Mouse (Mus musculus) embryonic facial prominence, embryonic 13.5 days (tissue): Measurements from ENCODE around the gene Prkcb. TPM values are rescaled to one million over a fixed set of nuclear protein-coding genes. Genes with fewer than 3 reads are reported as not detected.

Experiments
- ATAC-seq: fragments of 200-750 bp; cut with Nextera tagmentation; 2 replicates; pipeline ENCODE4 v1.8.0; 2017; ENCODE audit warnings: low read depth; ENCODE audit not compliant: insufficient number of reproducible peaks, insufficient read depth, low FRiP score, low TSS enrichment
- H3K27ac ChIP-seq: fragments of 300-500 bp; sonication (generic); 2 replicates; pipeline ENCODE4 v1.5.1; 2015; ENCODE audit warnings: moderate library complexity, mild to moderate bottlenecking, inconsistent platforms
- H3K27me3 ChIP-seq: fragments of 300-500 bp; sonication (generic); 2 replicates; pipeline ENCODE4 v1.6.1; 2015; ENCODE audit warnings: mild to moderate bottlenecking, inconsistent platforms
- H3K36me3 ChIP-seq: fragments of 300-500 bp; sonication (generic); 2 replicates; pipeline ENCODE4 v1.6.1; 2015; ENCODE audit warnings: mild to moderate bottlenecking, inconsistent platforms
- H3K4me1 ChIP-seq: fragments of 300-500 bp; sonication (generic); 2 replicates; pipeline ENCODE4 v1.6.1; 2015; ENCODE audit warnings: inconsistent platforms
- H3K4me2 ChIP-seq: fragments of 300-500 bp; sonication (generic); 2 replicates; pipeline ENCODE4 v1.6.1; 2015; ENCODE audit warnings: moderate library complexity, mild to moderate bottlenecking, inconsistent platforms
- H3K4me3 ChIP-seq: fragments of 300-500 bp; sonication (generic); 2 replicates; pipeline ENCODE4 v1.5.1; 2015; ENCODE audit warnings: mild to moderate bottlenecking, inconsistent platforms
- H3K9ac ChIP-seq: fragments of 300-500 bp; sonication (generic); 2 replicates; pipeline ENCODE4 v1.6.1; 2015; ENCODE audit warnings: mild to moderate bottlenecking, inconsistent platforms
- H3K9me3 ChIP-seq: fragments of 300-500 bp; sonication (generic); 2 replicates; pipeline ENCODE4 v1.6.1; 2016; ENCODE audit warnings: inconsistent platforms
- WGBS: fragments of 180-500 bp; shearing (Covaris S2); methylation state at CpG from one replicate; pipeline ENCODE4 v1.1.7; 2015; ENCODE audit warnings: mixed read lengths; 5-methylcytosine and 5-hydroxymethylcytosine counted together
- polyA plus RNA-seq: library from polyadenylated mRNA; unstranded; fragments of >200 nt; fragmentation: Nextera tagmentation; extraction: Ambion mirVana; gene quantifications from 2 replicates; pipeline ENCODE4 v1.2.1, GENCODE M21; 2015

Gene Prkcb
- polyA plus RNA-seq, 1 experiment from 2014 or later = 5.9 TPM

DNA sequence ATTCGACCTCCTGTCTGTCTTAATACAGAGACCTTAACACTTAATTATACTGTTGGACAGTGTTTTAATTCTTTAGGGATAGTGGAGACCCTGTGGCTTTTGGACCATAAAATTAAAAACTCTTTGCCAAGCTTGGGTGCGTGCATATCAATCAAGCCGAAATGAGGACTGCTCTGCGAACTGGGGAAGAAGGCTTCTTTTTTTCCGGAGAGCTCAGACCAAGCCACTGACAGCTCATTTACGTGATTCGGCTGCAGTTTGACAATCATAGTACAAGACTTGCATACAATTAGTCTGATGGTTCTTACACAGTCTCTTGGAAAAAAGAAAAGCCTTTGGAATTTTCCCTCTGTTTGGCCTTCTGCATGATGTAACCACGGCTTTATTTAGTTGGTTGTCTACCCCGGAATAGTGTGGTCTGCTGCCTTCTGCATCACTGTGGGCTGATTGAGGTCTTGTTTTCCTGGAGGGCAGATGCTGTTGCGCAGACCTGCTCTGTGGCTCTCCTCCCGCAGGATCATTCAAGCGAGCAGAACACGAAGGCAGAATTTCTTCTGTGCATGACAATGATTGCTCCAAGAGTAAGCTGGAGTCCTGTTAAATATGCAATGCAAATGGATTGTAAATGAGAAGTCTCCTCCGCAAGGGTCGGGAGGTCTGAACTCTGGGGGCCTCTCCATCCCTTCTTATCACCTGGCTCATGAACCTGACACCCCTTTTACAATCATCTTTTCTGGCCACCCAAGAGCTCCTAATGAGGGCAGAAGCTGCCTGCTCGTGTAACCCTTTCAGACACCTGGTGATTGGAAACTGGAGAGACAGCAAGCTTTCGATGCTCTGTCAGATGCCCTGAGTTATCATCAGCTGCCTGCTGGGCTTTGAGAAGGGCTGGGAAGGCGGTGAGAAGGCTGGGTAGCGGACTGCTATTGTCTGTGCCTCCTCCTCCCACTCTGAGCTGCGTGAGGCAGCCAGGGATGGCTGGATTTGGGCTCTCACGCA lies 189.3 kb downstream of the Prkcb start:
- no peak overlapping the region for H3K4me3 ChIP-seq
- no peak overlapping the region for H3K27ac ChIP-seq
- H3K9ac ChIP-seq = no peak overlapping the region
- 14% methylated on average over 21 of the region's 21 CpGs for WGBS
- H3K27me3 ChIP-seq = peaks cover 19% of the 10 kb centered on the region
- peaks cover 4% of the 10 kb centered on the region; the same call in 1 of the 2 replicates for H3K9me3 ChIP-seq
- H3K36me3 ChIP-seq = no peaks in the 10 kb centered on the region
- ATAC-seq = no peak
- H3K4me1 ChIP-seq = 0 out of 2 replicates have a peak, but pooled peaks cover 3% of the 10 kb centered on the region
- no peak overlapping the region for H3K4me2 ChIP-seq

DNA sequence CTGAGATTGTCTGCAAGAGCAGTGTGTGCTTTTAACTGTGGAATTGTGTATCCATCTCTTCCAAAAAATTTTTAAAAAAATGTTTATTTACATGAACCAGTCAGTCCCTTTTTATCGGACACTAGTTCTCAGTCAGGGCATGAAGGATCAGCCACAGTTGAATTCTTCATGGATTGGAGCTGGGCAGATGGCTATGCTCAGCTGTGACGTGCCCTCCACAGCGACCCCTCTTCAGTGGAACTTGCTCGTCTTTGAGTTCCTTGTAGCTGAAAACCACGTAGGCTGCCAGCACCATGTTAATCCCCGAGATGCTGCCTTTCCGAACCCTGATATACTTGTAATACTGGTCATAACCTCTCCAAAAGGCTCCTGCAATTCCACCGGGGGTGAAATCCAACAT lies 195.4 kb downstream of the Prkcb start:
- no peaks in the 10 kb centered on the region for H3K4me1 ChIP-seq
- WGBS = 80% methylated on average over 8 of the region's 8 CpGs
- no peak overlapping the region for H3K4me2 ChIP-seq

DNA sequence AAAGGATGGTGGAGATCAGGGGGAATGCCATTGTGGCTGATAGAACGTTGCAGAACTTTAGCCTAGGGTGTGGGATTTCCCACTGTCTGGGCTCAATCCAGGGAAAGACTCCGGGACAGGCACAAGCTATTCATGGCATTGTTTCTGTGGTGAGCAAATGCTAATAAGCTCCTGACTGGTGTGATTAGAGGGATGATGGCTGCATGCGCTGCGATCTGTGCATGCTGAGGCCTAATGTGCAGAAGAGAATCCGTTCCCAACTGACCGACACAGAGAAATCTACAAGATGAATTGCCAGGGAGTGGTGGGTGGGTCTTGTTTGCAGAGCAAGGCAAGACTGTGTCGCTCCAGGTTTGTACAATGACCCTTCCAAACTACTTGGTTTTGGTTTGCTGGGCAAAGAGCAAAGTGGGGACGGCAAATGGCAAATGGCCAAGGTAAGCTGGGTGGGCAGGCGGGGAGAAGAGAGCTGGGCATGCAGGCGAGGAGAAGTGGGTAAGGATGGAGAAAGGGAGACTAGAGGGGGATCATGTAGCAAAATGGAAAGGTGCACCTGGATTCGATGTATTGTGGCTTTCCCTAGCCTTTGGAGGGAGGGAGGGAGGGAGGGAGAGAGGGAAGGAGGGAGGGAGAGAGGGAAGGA lies 199.5 kb downstream of the Prkcb start:
- H3K36me3 ChIP-seq = no peaks in the 10 kb centered on the region
- H3K9me3 ChIP-seq = no peaks in the 10 kb centered on the region
- no peak overlapping the region for H3K27ac ChIP-seq
- no peaks in the 10 kb centered on the region for H3K4me1 ChIP-seq
- no peak overlapping the region for H3K9ac ChIP-seq
- no peak overlapping the region for H3K4me2 ChIP-seq
- WGBS = 61% methylated on average over 11 of the region's 11 CpGs
- no peaks in the 10 kb centered on the region for H3K27me3 ChIP-seq
- no peak for ATAC-seq
- H3K4me3 ChIP-seq = no peak overlapping the region

More for the DNA sequence above, 195.4 kb downstream of the Prkcb start:
- no peak overlapping the region for H3K4me3 ChIP-seq
- H3K9me3 ChIP-seq = no peaks in the 10 kb centered on the region
- no peak for ATAC-seq
- H3K27me3 ChIP-seq = 0 out of 2 replicates have a peak, but pooled peaks cover under 1% of the 10 kb centered on the region
- no peak overlapping the region for H3K27ac ChIP-seq
- H3K9ac ChIP-seq = no peak overlapping the region
- H3K36me3 ChIP-seq = no peaks in the 10 kb centered on the region

GRCm38 (mm10) chr7:122492041-122492440 lies 203.5 kb downstream of the Prkcb start:
- Histone ChIP-seq H3K4me2 (no peak overlapping the region), H3K27me3 (no peaks in the 10 kb centered on the region), H3K4me3 (no peak overlapping the region), H3K9ac (no peak overlapping the region), H3K36me3 (no peaks in the 10 kb centered on the region), H3K4me1 (no peaks in the 10 kb centered on the region), H3K9me3 (no peaks in the 10 kb centered on the region), H3K27ac (no peak overlapping the region)
- WGBS = 82% methylated on average over 8 of the region's 8 CpGs
- no peak for ATAC-seq

DNA sequence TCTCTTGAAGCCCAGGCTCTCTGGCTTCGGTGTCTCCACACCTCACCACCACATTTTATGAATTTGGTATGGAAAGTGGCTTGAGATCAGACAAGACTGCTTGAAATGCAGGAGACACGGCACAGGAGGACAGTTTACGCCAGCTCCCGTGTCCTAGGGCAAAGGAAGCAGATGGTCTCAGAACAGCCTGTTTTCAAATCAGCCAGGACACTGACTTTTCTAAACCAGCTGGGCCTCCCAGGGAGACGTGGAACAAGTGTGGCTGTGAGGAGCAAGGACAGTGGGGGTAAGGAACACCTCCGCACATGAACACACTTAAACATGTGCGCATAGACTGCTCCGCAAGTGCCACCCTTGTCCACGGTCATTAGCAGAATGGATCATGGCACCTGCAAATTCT lies 204.4 kb downstream of the Prkcb start:
- H3K27ac ChIP-seq = no peak overlapping the region
- ATAC-seq = no peak
- H3K36me3 ChIP-seq = no peaks in the 10 kb centered on the region
- 81% methylated on average over 9 of the region's 9 CpGs for WGBS
- no peak overlapping the region for H3K4me3 ChIP-seq
- no peaks in the 10 kb centered on the region for H3K9me3 ChIP-seq
- H3K27me3 ChIP-seq = no peaks in the 10 kb centered on the region
- H3K4me2 ChIP-seq = no peak overlapping the region
- H3K4me1 ChIP-seq = no peaks in the 10 kb centered on the region
- H3K9ac ChIP-seq = no peak overlapping the region

GRCm38 (mm10) chr7:122494088-122494487 lies 205.5 kb downstream of the Prkcb start:
- no peaks in the 10 kb centered on the region for H3K36me3 ChIP-seq
- no peak overlapping the region for H3K9ac ChIP-seq
- no peaks in the 10 kb centered on the region for H3K27me3 ChIP-seq
- no peaks in the 10 kb centered on the region for H3K9me3 ChIP-seq
- H3K4me1 ChIP-seq = no peaks in the 10 kb centered on the region
- no peak for ATAC-seq
- H3K27ac ChIP-seq = no peak overlapping the region
- no peak overlapping the region for H3K4me3 ChIP-seq
- WGBS = 21% methylated on average over 3 of the region's 3 CpGs
- H3K4me2 ChIP-seq = no peak overlapping the region

- H3K4me1 ChIP-seq = no peaks in the 10 kb centered on the region
- ATAC-seq = no peak
- 62% methylated on average over 8 of the region's 8 CpGs for WGBS
- H3K9me3 ChIP-seq = no peaks in the 10 kb centered on the region
- H3K27me3 ChIP-seq = no peaks in the 10 kb centered on the region
- no peak overlapping the region for H3K4me3 ChIP-seq
- no peak overlapping the region for H3K4me2 ChIP-seq
- no peak overlapping the region for H3K27ac ChIP-seq
- H3K36me3 ChIP-seq = no peaks in the 10 kb centered on the region
- no peak overlapping the region for H3K9ac ChIP-seq
Measured at GRCm38 (mm10) chr7:122497516-122497915, 209.0 kb downstream of the Prkcb start.

DNA sequence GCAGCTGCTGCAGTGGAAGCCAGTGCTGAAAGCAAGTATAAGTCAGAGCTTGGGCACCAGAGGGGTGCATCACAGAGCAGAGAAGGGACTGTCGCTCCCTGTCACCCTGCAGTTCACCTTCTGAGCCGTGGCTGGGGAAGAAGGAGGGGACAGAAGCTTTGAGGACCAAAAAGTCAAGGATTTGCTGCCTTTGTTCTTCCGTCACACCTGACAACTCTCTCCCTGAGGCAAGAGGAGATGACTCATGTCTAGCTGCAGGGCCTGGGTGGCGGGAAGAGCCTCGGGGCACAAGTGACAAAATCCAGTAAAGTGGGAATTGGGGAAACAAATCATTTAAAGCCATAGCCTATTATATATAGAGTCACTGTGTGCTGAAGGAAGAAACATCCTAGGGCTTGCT lies 209.9 kb downstream of the Prkcb start:
- Histone ChIP-seq H3K27me3 (no peaks in the 10 kb centered on the region), H3K9me3 (no peaks in the 10 kb centered on the region), H3K9ac (no peak overlapping the region), H3K4me2 (no peak overlapping the region), H3K36me3 (no peaks in the 10 kb centered on the region), H3K4me1 (no peaks in the 10 kb centered on the region), H3K27ac (no peak overlapping the region), H3K4me3 (no peak overlapping the region)
- no peak for ATAC-seq
- 33% methylated on average over 5 of the region's 5 CpGs for WGBS

DNA sequence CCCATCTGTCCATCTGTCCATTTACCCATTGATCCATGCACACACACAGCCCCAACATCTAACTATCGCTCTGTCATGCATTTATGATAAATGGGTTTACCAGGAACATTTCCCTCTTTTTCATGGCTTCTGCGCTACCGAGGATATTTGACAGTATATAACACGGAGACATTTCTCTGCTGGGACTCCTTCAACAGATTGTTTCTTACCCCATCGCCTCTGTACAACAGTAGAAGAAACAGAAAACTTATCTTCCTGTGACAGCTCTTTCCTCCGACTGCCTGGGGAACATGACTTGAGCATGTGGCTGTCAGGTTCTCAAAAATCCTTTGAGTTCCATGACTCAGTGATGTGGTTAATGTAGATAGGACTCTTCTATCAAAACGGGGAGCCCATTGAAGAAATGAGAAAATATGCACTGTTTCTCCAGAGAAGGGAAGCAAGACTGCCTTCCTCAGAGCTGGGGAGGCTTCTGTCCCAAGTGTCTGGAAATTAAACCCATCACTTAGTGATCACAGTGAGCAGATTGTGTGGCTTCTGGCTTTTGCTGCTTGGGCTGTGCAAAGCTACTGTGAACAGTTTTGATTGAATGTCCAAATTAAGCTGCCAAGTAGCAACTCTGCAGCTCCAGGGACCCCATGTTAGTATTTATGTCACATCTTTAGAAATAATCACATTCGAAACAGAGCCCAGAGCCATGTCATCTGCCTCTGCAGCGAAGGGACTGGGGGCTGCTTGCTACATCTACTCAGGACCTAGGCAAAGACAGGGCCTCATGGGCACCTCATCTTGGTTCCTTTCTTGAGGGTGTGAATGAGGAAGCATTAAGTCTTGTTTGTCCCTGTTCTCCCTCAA lies 211.4 kb downstream of the Prkcb start:
- Histone ChIP-seq H3K36me3 (no peaks in the 10 kb centered on the region), H3K27me3 (no peaks in the 10 kb centered on the region), H3K9ac (no peak overlapping the region), H3K4me2 (no peak overlapping the region), H3K4me1 (no peaks in the 10 kb centered on the region), H3K4me3 (no peak overlapping the region), H3K9me3 (no peaks in the 10 kb centered on the region), H3K27ac (no peak overlapping the region)
- ATAC-seq = no peak
- 85% methylated on average over 9 of the region's 9 CpGs for WGBS

GRCm38 (mm10) chr7:122506467-122506866 lies 217.9 kb downstream of the Prkcb start:
- WGBS = 87% methylated on average over 2 of the region's 2 CpGs
- Histone ChIP-seq H3K27me3 (no peaks in the 10 kb centered on the region), H3K4me1 (no peaks in the 10 kb centered on the region), H3K4me3 (no peak overlapping the region), H3K27ac (no peak overlapping the region), H3K4me2 (no peak overlapping the region), H3K9ac (no peak overlapping the region), H3K36me3 (no peaks in the 10 kb centered on the region), H3K9me3 (0 out of 2 replicates have a peak, but pooled peaks cover 3% of the 10 kb centered on the region)
- ATAC-seq = no peak

GRCm38 (mm10) chr7:122509903-122510302 lies 221.4 kb downstream of the Prkcb start:
- Histone ChIP-seq H3K27ac (no peak overlapping the region), H3K27me3 (no peaks in the 10 kb centered on the region), H3K9me3 (0 out of 2 replicates have a peak, but pooled peaks cover 3% of the 10 kb centered on the region), H3K4me1 (no peaks in the 10 kb centered on the region), H3K4me2 (no peak overlapping the region), H3K9ac (no peak overlapping the region), H3K36me3 (no peaks in the 10 kb centered on the region), H3K4me3 (no peak overlapping the region)
- no peak for ATAC-seq
- WGBS = 59% methylated on average over 7 of the region's 7 CpGs
